Comparison of ENCODE assay signal across 8 mouse cellular contexts in the genomic region with DNA sequence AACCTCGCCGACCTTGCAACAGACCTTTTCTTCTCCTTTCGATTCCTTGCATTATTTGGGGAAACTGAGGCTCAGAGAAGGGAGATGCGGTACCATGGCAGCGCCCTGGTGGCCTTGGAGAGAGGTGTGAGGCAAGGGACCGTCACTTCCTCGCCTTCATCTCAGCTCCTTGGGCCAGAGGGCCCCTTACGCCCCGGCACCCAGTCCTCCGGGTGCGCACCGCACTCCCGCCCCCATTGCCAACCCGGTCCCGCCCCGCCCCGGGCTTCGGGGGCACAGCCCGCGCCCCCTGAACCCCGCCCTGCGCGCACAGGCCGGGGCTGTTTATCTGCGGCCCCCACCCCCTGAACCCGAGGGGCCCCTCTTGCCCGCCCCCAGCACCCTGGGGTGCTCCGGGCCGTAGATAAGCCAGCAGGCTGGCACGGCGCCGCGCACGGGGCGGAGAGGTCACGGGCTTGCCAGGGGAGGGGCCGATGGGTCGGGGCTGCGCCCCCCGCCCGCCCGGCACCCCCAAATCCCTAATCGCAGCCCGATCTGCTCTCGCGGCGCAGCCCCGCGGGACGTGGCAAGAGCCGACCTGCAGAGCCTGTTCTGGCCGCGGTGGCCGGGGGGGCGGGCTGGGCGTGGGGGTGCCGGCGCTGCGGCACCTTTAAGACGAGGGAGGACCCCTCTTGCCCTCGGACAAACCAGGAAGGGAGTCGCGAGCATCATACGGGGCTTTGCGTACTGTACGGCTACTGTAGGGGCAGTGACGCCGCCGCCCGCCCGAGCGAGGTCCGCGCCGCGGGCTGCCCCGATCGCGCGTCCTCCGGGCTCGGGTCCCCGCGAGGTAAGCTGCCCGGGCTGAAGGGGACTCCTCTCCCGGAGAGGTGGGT. TPM values are rescaled to one million over a fixed set of nuclear protein-coding genes. Genes with fewer than 3 reads are reported as not detected.
A peak's percentile ranks its signal among the peaks of the same experiment; 100 is the strongest.
DNase-seq lines count a peak whose midpoint lies in the region; ATAC-seq lines count a peak whose summit lies in the region.

No protein-coding gene starts in this region.

- peak; percentile 35 for DNase-seq in T-cell, adult 2 months (ENCODE audit: low spot score)
- DNase-seq in cerebellum, postnatal 36 days = peak; percentile 69 to 74
- DNase-seq in frontal cortex, postnatal 36 days (ENCODE audit: low spot score in 2 of 2) = peak; percentile 67 to 69
- DNase-seq in hindbrain, embryonic 14.5 days (ENCODE audit: low spot score) = peak; percentile 67
- DNase-seq in left cerebral cortex, postnatal 14 days (ENCODE audit: low spot score in 2 of 2) = peak; percentile 66
- DNase-seq in right cerebral cortex, adult 2 months (ENCODE audit: low spot score in 2 of 2) = peak; percentile 60 to 69
- peak; percentile 52 for DNase-seq in urinary bladder, postnatal 10 days (ENCODE audit: low spot score)

- no peaks in the 10 kb centered on the region for H3K9me3 ChIP-seq in hindbrain, embryonic 14.5 days (ENCODE audit: control insufficient read depth, low read length)
- no peaks in the 10 kb centered on the region for H3K9me3 ChIP-seq in megakaryocyte, embryonic 14.5 days

- H3K36me3 ChIP-seq in hindbrain, embryonic 14.5 days (replicated peaks; ENCODE audit: control insufficient read depth, insufficient read depth) = no peaks in the 10 kb centered on the region
- H3K36me3 ChIP-seq in megakaryocyte, embryonic 14.5 days (replicated peaks; ENCODE audit: low read length) = peaks cover 22% of the 10 kb centered on the region

- ATAC-seq in hindbrain, embryonic 14.5 days (ENCODE audit: low FRiP score) = peak; percentile 21; the same call in 1 of the 2 replicates

- peak overlapping the region; percentile 96 for H3K4me2 ChIP-seq in hindbrain, embryonic 14.5 days (replicated peaks)

- peak overlapping the region; percentile 96 for H3K27ac ChIP-seq in hindbrain, embryonic 14.5 days

- 1% methylated on average over 79 of the region's 86 CpGs for WGBS in hindbrain, embryonic 14.5 days

- H3K27me3 ChIP-seq in hindbrain, embryonic 14.5 days (ENCODE audit: control insufficient read depth, insufficient read depth, low read length) = peaks cover 24% of the 10 kb centered on the region
- no peaks in the 10 kb centered on the region for H3K27me3 ChIP-seq in megakaryocyte, embryonic 14.5 days (replicated peaks)

- peaks cover 26% of the 10 kb centered on the region for H3K4me1 ChIP-seq in hindbrain, embryonic 14.5 days (replicated peaks; ENCODE audit: control insufficient read depth, insufficient read depth, low read length)
- peaks cover 52% of the 10 kb centered on the region for H3K4me1 ChIP-seq in megakaryocyte, embryonic 14.5 days

- H3K9ac ChIP-seq in hindbrain, embryonic 14.5 days = peak overlapping the region; percentile 95

- H3K4me3 ChIP-seq in hindbrain, embryonic 14.5 days (replicated peaks; ENCODE audit: low read length) = peak overlapping the region; percentile 68
- H3K4me3 ChIP-seq in megakaryocyte, embryonic 14.5 days (replicated peaks) = peak overlapping the region; percentile 98

- intact Hi-C loops in left cerebral cortex, postnatal 14 days (cut with DNase I) = no loop called here

RNA-seq across cellular contexts. Expression of gene Zbtb7a, which starts 1.0 kb away (rescaled TPM):
- polyA plus RNA-seq in hindbrain, embryonic 14.5 days (2014; fragmentation: Nextera tagmentation; extraction: Ambion mirVana) = 12.4 and 14.4 TPM in 2 replicates
- 10 to 100 TPM; 74.8 to 76.0 TPM for total RNA-seq in left cerebral cortex, postnatal 14 days (2021)
- 100.0 and 136 TPM in 2 replicates for polyA plus RNA-seq in megakaryocyte, embryonic 14.5 days (2012; ENCODE audit: insufficient read depth, low replicate concordance)

RNA-seq across cellular contexts. Expression of gene Map2k2, which starts 30.4 kb away (rescaled TPM):
- polyA plus RNA-seq in hindbrain, embryonic 14.5 days (2014; fragmentation: Nextera tagmentation; extraction: Ambion mirVana) = 222 and 230 TPM in 2 replicates
- 100 to 1,000 TPM; 116 to 122 TPM for total RNA-seq in left cerebral cortex, postnatal 14 days (2021)
- polyA plus RNA-seq in megakaryocyte, embryonic 14.5 days (2012; ENCODE audit: insufficient read depth, low replicate concordance) = 407 and 1,114 TPM in 2 replicates

RNA-seq across cellular contexts. Expression of gene Pias4, which starts 31.7 kb away (rescaled TPM):
- 43.7 and 48.3 TPM in 2 replicates for polyA plus RNA-seq in hindbrain, embryonic 14.5 days (2014; fragmentation: Nextera tagmentation; extraction: Ambion mirVana)
- 10 to 100 TPM; 23.7 to 29.9 TPM for total RNA-seq in left cerebral cortex, postnatal 14 days (2021)
- 95.2 and 184 TPM in 2 replicates for polyA plus RNA-seq in megakaryocyte, embryonic 14.5 days (2012; ENCODE audit: insufficient read depth, low replicate concordance)

RNA-seq across cellular contexts. Expression of gene Creb3l3, which starts 37.4 kb away (rescaled TPM):
- polyA plus RNA-seq in hindbrain, embryonic 14.5 days (2014; fragmentation: Nextera tagmentation; extraction: Ambion mirVana) = 0.09 and 0.32 TPM in 2 replicates
- under 1 TPM; 0.15 to 0.44 TPM for total RNA-seq in left cerebral cortex, postnatal 14 days (2021)
- polyA plus RNA-seq in megakaryocyte, embryonic 14.5 days (2012; ENCODE audit: insufficient read depth, low replicate concordance) = not detected in 2 replicates

RNA-seq across cellular contexts. Expression of gene Eef2, which starts 40.4 kb away (rescaled TPM):
- polyA plus RNA-seq in hindbrain, embryonic 14.5 days (2014; fragmentation: Nextera tagmentation; extraction: Ambion mirVana) = 413 and 447 TPM in 2 replicates
- total RNA-seq in left cerebral cortex, postnatal 14 days (2021) = 100 to 1,000 TPM; 936 to 941 TPM
- polyA plus RNA-seq in megakaryocyte, embryonic 14.5 days (2012; ENCODE audit: insufficient read depth, low replicate concordance) = 439 and 1,295 TPM in 2 replicates

Comparison
In these comparisons a context has a peak if more than half of its experiments do, and no peak if none do; other contexts are left out.
1. Peak in every context shown above with its lines: DNase-seq, ATAC-seq, H3K4me3 ChIP-seq and H3K27ac ChIP-seq.